Mouse (Mus musculus): ENCODE measurements around the gene Exosc5.

Gene Exosc5

GRCm38 (mm10) chr7:25676085-25676781, 17.3 kb downstream of the Exosc5 start:
- in situ Hi-C loops (cut with MboI, MseI), result loop anchor here in 1 of 2 experiments (25.0 kb wide), 1 partner anchor 1289 kb away; the partner anchor contains the start of gene Smg9

- in situ Hi-C loops (cut with MboI, MseI), result loop anchor here in 1 of 2 experiments (25.0 kb wide), 1 partner anchor 1290 kb away; the partner anchor contains the start of gene Smg9
Measured at GRCm38 (mm10) chr7:25677013-25677412, 18.0 kb downstream of the Exosc5 start.

- in situ Hi-C loops (cut with MboI, MseI), result loop anchor here in 1 of 2 experiments (25.0 kb wide), 1 partner anchor 1293 kb away; the partner anchor contains the start of gene Smg9
Measured at GRCm38 (mm10) chr7:25679971-25680370, 21.0 kb downstream of the Exosc5 start.

GRCm38 (mm10) chr7:25680514-25681258, 21.7 kb downstream of the Exosc5 start, which contains the start of gene B9d2:
Gene B9d2 (plus strand): TSS chr7:25680780.
- in situ Hi-C loops (cut with MboI, MseI), result loop anchor here in 1 of 2 experiments (25.0 kb wide), 1 partner anchor 1293 kb away; the partner anchor contains the start of gene Smg9

- in situ Hi-C loops (cut with MboI, MseI), result loop anchor here in 1 of 2 experiments (25.0 kb wide), 1 partner anchor 1294 kb away; the partner anchor contains the start of gene Smg9
Measured at GRCm38 (mm10) chr7:25681341-25682231, 22.6 kb downstream of the Exosc5 start.

- in situ Hi-C loops (cut with MboI, MseI), result loop anchor here in 1 of 2 experiments (25.0 kb wide), 1 partner anchor 1296 kb away; the partner anchor contains the start of gene Smg9
Measured at GRCm38 (mm10) chr7:25683474-25684180, 24.7 kb downstream of the Exosc5 start.

- in situ Hi-C loops (cut with MboI, MseI), result loop anchor here (5.0 to 25.0 kb wide), 2 partner anchors 37 to 1297 kb away; partner anchors contain the start of gene Smg9 (in 1 of the 2)
Measured at GRCm38 (mm10) chr7:25684659-25685058, 25.7 kb downstream of the Exosc5 start.

- in situ Hi-C loops (cut with MboI, MseI), result loop anchor here (5.0 to 25.0 kb wide), 2 partner anchors 39 to 1299 kb away; partner anchors contain the start of gene Smg9 (in 1 of the 2)
Measured at GRCm38 (mm10) chr7:25685926-25686470, 27.0 kb downstream of the Exosc5 start.

- in situ Hi-C loops (cut with MboI, MseI), result loop anchor here (5.0 to 25.0 kb wide), 2 partner anchors 40 to 1300 kb away; partner anchors contain the start of gene Smg9 (in 1 of the 2)
Measured at GRCm38 (mm10) chr7:25686680-25687531, 27.9 kb downstream of the Exosc5 start, which contains the start of gene Tgfb1. Gene Tgfb1 (plus strand): TSS chr7:25687002.

- in situ Hi-C loops (cut with MboI, MseI), result loop anchor here (5.0 to 25.0 kb wide), 2 partner anchors 41 to 1301 kb away; partner anchors contain the start of gene Smg9 (in 1 of the 2)
Measured at GRCm38 (mm10) chr7:25687811-25688401, 28.9 kb downstream of the Exosc5 start.

- in situ Hi-C loops (cut with MboI, MseI), result loop anchor here (5.0 to 25.0 kb wide), 2 partner anchors 42 to 1302 kb away; partner anchors contain the start of gene Smg9 (in 1 of the 2)
Measured at GRCm38 (mm10) chr7:25688810-25689586, 30.0 kb downstream of the Exosc5 start.

- in situ Hi-C loops (cut with MboI, MseI), result loop anchor here (5.0 to 25.0 kb wide), 3 partner anchors 42 to 1675 kb away; partner anchors contain the start of gene Smg9 (in 1 of the 2)
Measured at GRCm38 (mm10) chr7:25689603-25690021, 30.6 kb downstream of the Exosc5 start.

- in situ Hi-C loops (cut with MboI, MseI), result loop anchor here in 1 of 2 experiments (10.0 to 25.0 kb wide), 2 partner anchors 1303 to 1675 kb away; partner anchors contain the start of gene Smg9
Measured at GRCm38 (mm10) chr7:25690051-25690450, 31.1 kb downstream of the Exosc5 start.

- in situ Hi-C loops (cut with MboI, MseI), result loop anchor here in 1 of 2 experiments (10.0 to 25.0 kb wide), 2 partner anchors 1307 to 1671 kb away; partner anchors contain the start of gene Smg9
Measured at GRCm38 (mm10) chr7:25694104-25694503, 35.1 kb downstream of the Exosc5 start.

GRCm38 (mm10) chr7:25699851-25700250, 40.9 kb downstream of the Exosc5 start:
- in situ Hi-C loops (cut with MboI, MseI), result loop anchor here (5.0 to 25.0 kb wide), 5 partner anchors 37 to 1665 kb away; partner anchors contain the start of genes BC024978 (in 1 of the 2), Gm21983 (in 1 of the 2), Mia (in 1 of the 2) and Rab4b (in 1 of the 2)

GRCm38 (mm10) chr7:25700732-25701131, 41.8 kb downstream of the Exosc5 start:
- in situ Hi-C loops (cut with MboI, MseI), result loop anchor here (5.0 to 25.0 kb wide), 3 partner anchors 37 to 1487 kb away; partner anchors contain the start of genes BC024978 (in 1 of the 2), Gm21983 (in 1 of the 2), Mia (in 1 of the 2) and Rab4b (in 1 of the 2)

Measured in T-helper 17 cell (primary cell).